Mouse (Mus musculus): ENCODE measurements at regions not wholly inside any gene's neighbourhood (a gene's known extent, or its start where the extent isn't known, plus 50 kb on each side); places are given as distances from the start of the nearest gene placed in this dataset.
A peak's percentile ranks its signal among the peaks of the same experiment; 100 is the strongest.

- H3K4me3 ChIP-seq: no peak overlapping the region
- no peak overlapping the region for H3K27ac ChIP-seq
- intact Hi-C loops (cut with DNase I): no loop called here
- no peak for TF ChIP-seq CTCF (IDR thresholded peaks at IDR 0.05)
- no peak for DNase-seq
These were observed 147.5 kb downstream of the Foxa2 start for GRCm38 (mm10) chr2:147899236-147899635.

- intact Hi-C loops (cut with DNase I): no loop called here
- Histone ChIP-seq H3K27ac (no peak overlapping the region), H3K4me3 (no peak overlapping the region)
- peak; percentile 76 for TF ChIP-seq CTCF (IDR thresholded peaks at IDR 0.05)
- no peak for DNase-seq
These were observed 151.1 kb downstream of the Foxa2 start for GRCm38 (mm10) chr2:147895691-147896090.

- no peak overlapping the region for H3K4me3 ChIP-seq
- TF ChIP-seq CTCF (IDR thresholded peaks at IDR 0.05): no peak
- intact Hi-C loops (cut with DNase I): no loop called here
- no peak overlapping the region for H3K27ac ChIP-seq
- DNase-seq: no peak
These were observed 152.6 kb downstream of the Foxa2 start for GRCm38 (mm10) chr2:147894213-147894612.

- no peak for DNase-seq
- TF ChIP-seq CTCF (IDR thresholded peaks at IDR 0.05): no peak
- Histone ChIP-seq H3K27ac (no peak overlapping the region), H3K4me3 (no peak overlapping the region)
- intact Hi-C loops (cut with DNase I): no loop called here
These were observed 160.6 kb downstream of the Foxa2 start for GRCm38 (mm10) chr2:147886191-147886590.

- no peak for TF ChIP-seq CTCF (IDR thresholded peaks at IDR 0.05)
- H3K4me3 ChIP-seq: no peak overlapping the region
- no peak overlapping the region for H3K27ac ChIP-seq
- intact Hi-C loops (cut with DNase I): no loop called here
- no peak for DNase-seq
These were observed 168.9 kb downstream of the Foxa2 start for GRCm38 (mm10) chr2:147877907-147878306.

GRCm38 (mm10) chr2:147877543-147877904 lies 169.2 kb downstream of the Foxa2 start:
- DNase-seq: no peak
- Histone ChIP-seq H3K27ac (no peak overlapping the region), H3K4me3 (no peak overlapping the region; the same call in 1 of the 2 replicates)
- no peak for TF ChIP-seq CTCF (IDR thresholded peaks at IDR 0.05)
- intact Hi-C loops (cut with DNase I): no loop called here

GRCm38 (mm10) chr2:147876708-147877542 lies 169.8 kb downstream of the Foxa2 start:
- Histone ChIP-seq H3K27ac (no peak overlapping the region), H3K4me3 (peak overlapping the region; percentile 55)
- TF ChIP-seq CTCF (IDR thresholded peaks at IDR 0.05): no peak
- DNase-seq: no peak
- intact Hi-C loops (cut with DNase I): no loop called here

GRCm38 (mm10) chr2:147872972-147873371 lies 173.8 kb downstream of the Foxa2 start:
- TF ChIP-seq CTCF (IDR thresholded peaks at IDR 0.05): no peak
- intact Hi-C loops (cut with DNase I): no loop called here
- no peak overlapping the region for H3K4me3 ChIP-seq

GRCm38 (mm10) chr2:147851186-147851802 lies 195.5 kb downstream of the Foxa2 start:
- no peak overlapping the region for H3K4me3 ChIP-seq
- intact Hi-C loops (cut with DNase I): no loop called here
- no peak for DNase-seq
- no peak for TF ChIP-seq CTCF (IDR thresholded peaks at IDR 0.05)
- H3K27ac ChIP-seq: no peak overlapping the region

More at GRCm38 (mm10) chr2:147872972-147873371, 173.8 kb downstream of the Foxa2 start:
- no peak overlapping the region for H3K27ac ChIP-seq
- DNase-seq: no peak

GRCm38 (mm10) chr2:147846968-147847749 lies 199.6 kb downstream of the Foxa2 start:
- peak; percentile 21; the same call in 1 of the 2 replicates for TF ChIP-seq CTCF (IDR thresholded peaks at IDR 0.05)

GRCm38 (mm10) chr2:147845256-147845655 lies 201.5 kb downstream of the Foxa2 start:
- H3K27ac ChIP-seq: no peak overlapping the region
- intact Hi-C loops (cut with DNase I): no loop called here
- no peak overlapping the region for H3K4me3 ChIP-seq
- no peak for DNase-seq
- no peak for TF ChIP-seq CTCF (IDR thresholded peaks at IDR 0.05)

More at GRCm38 (mm10) chr2:147846968-147847749, 199.6 kb downstream of the Foxa2 start:
- intact Hi-C loops (cut with DNase I): no loop called here
- no peak for DNase-seq
- Histone ChIP-seq H3K27ac (no peak overlapping the region), H3K4me3 (no peak overlapping the region)

- intact Hi-C loops (cut with DNase I): no loop called here
- Histone ChIP-seq H3K4me3 (no peak overlapping the region), H3K27ac (no peak overlapping the region)
- no peak for DNase-seq
- TF ChIP-seq CTCF (IDR thresholded peaks at IDR 0.05): no peak
These were observed 205.8 kb downstream of the Foxa2 start for GRCm38 (mm10) chr2:147840936-147841335.

GRCm38 (mm10) chr2:147838613-147839012 lies 208.2 kb downstream of the Foxa2 start:
- no peak overlapping the region for H3K4me3 ChIP-seq
- intact Hi-C loops (cut with DNase I): no loop called here
- TF ChIP-seq CTCF (IDR thresholded peaks at IDR 0.05): no peak
- no peak for DNase-seq
- no peak overlapping the region for H3K27ac ChIP-seq
